Comparison of ENCODE assay signal across 12 mouse cellular contexts in the genomic region with DNA sequence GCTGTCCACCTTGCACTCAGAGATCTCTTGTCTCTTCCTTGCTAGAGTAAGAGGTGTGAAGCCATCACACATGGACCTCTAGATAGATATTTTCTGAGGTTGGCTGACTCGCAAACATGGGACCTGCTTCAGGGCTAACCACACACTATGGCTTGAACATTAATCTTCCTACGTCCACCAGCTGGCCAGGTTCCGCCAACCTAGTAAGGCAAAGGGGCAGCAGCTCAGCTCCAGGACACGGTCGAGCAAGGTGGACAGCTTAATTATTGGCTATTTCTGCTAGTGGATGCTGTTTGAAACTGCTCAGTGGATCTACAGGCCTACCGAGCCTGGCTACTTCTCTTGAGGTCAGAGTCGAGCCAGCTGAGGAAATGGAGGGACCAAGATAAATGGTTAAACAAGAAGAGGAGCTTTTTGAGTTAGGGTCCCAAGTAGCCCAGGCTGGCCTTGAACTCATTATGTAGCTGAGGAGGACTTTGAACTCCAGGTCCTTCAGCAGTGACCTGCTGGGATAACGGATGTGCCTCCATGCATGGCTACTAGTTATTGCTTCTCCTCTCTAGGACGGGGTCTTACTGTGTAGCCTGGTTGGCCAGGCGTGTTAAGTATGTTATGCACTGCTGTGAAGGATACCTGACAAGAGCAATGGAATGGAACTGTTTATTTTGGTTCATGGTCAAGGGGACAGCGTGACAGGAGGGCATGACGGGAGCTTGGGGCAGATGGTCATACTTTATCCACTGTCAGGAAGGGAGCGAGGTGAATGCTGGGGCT. TPM values are rescaled to one million over a fixed set of nuclear protein-coding genes. Genes with fewer than 3 reads are reported as not detected.
DNase-seq lines count a peak whose midpoint lies in the region; ATAC-seq and TF ChIP-seq lines count a peak whose summit lies in the region.
"Had no signal": no experiment of that assay in that cellular context is flagged by ENCODE, and none has a peak within 500 bp of the region (broad histone marks: within the 10 kb centered on the region; RNA-seq: fewer than 3 reads in every experiment).

No protein-coding gene starts in this region.

- H3K9me3 ChIP-seq in hindbrain, embryonic 10.5 days, result 0 out of 2 replicates have a peak, but pooled peaks cover 4% of the 10 kb centered on the region
- no peaks in the 10 kb centered on the region for H3K9me3 ChIP-seq in hindbrain, embryonic 16.5 days (ENCODE audit: control insufficient read depth, low read length)
- H3K9me3 ChIP-seq in CH12.LX (replicated peaks; ENCODE audit: low read length), result peaks cover 11% of the 10 kb centered on the region
- no peaks in the 10 kb centered on the region for H3K9me3 ChIP-seq in embryonic facial prominence, embryonic 10.5 days
- H3K9me3 ChIP-seq: limb, embryonic 10.5 days; neural tube, embryonic 15.5 days had no signal

- H3K4me3 ChIP-seq in hindbrain, embryonic 10.5 days, result no peak overlapping the region
- H3K4me3 ChIP-seq in hindbrain, embryonic 16.5 days (ENCODE audit: low read length), result no peak overlapping the region
- H3K4me3 ChIP-seq in CH12.LX (replicated peaks in 1 of 3; ENCODE audit: low read depth in 2 of 3, low read length in 2 of 3, poor library complexity in 1 of 3), result no peak overlapping the region
- H3K4me3 ChIP-seq in embryonic facial prominence, embryonic 10.5 days, result no peak overlapping the region
- H3K4me3 ChIP-seq: limb, embryonic 10.5 days; neural tube, embryonic 15.5 days had no signal

- 94% methylated on average over 13 of the region's 13 CpGs for WGBS in hindbrain, embryonic 10.5 days
- 92% methylated on average over 13 of the region's 13 CpGs for WGBS in hindbrain, embryonic 16.5 days
- WGBS in embryonic facial prominence, embryonic 10.5 days, result 92% methylated on average over 13 of the region's 13 CpGs

- peaks cover 7% of the 10 kb centered on the region; the same call in 1 of the 2 replicates for H3K79me2 ChIP-seq in CH12.LX (replicated peaks; ENCODE audit: control insufficient read depth, extremely low read depth, insufficient read depth, poor library complexity, severe bottlenecking)

- peaks cover 52% of the 10 kb centered on the region for H3K36me3 ChIP-seq in hindbrain, embryonic 10.5 days
- H3K36me3 ChIP-seq in hindbrain, embryonic 16.5 days (ENCODE audit: control insufficient read depth, insufficient read depth, low read length), result peaks cover 12% of the 10 kb centered on the region
- peaks cover 17 to 46% of the 10 kb centered on the region in 2 experiments for H3K36me3 ChIP-seq in CH12.LX (replicated peaks in 1 of 2; ENCODE audit: control insufficient read depth in 1 of 2, insufficient read depth in 1 of 2, low read length in 1 of 2)
- H3K36me3 ChIP-seq in embryonic facial prominence, embryonic 10.5 days (replicated peaks), result peaks cover 58% of the 10 kb centered on the region

- DNase-seq in hindbrain, embryonic 10.5 days (ENCODE audit: low spot score), result no peak
- DNase-seq in CH12.LX (ENCODE audit: extremely low read depth), result no peak
- peak; percentile 70 for DNase-seq in kidney, adult 18-20 months
- DNase-seq in kidney, postnatal 25 days, result peak; percentile 73 to 90
- no peak for DNase-seq in embryo, embryonic 11 days
- no peak for DNase-seq in embryonic facial prominence, embryonic 10.5 days (ENCODE audit: low spot score)
- DNase-seq: cerebellum, adult 9-10 months; gastrocnemius, postnatal 36 days; lung, adult 2 months had no signal

- TF ChIP-seq EP300 in CH12.LX (IDR thresholded peaks at IDR 0.05; ENCODE audit: low read length), result no peak

- no peak for TF ChIP-seq POLR2A in CH12.LX (IDR thresholded peaks at IDR 0.05; ENCODE audit: low read depth, low read length)

- TF ChIP-seq RAD21 in CH12.LX (IDR thresholded peaks at IDR 0.05; ENCODE audit: low read depth, low read length), result no peak

- in situ Hi-C loops in CH12.LX (cut with MboI; ENCODE audit: low pct_ligation_motif_present, low pct_unique_long_range_greater_than_20kb, low sequenced_read_pairs), result no loop called here

- dilution Hi-C loops in CH12.LX (cut with MboI; ENCODE audit: extremely low pct_ligation_motif_present, extremely low pct_unique_long_range_greater_than_20kb, low sequenced_read_pairs), result no loop called here

- H3K9ac ChIP-seq in hindbrain, embryonic 16.5 days (ENCODE audit: low read depth, low read length), result no peak overlapping the region
- no peak overlapping the region for H3K9ac ChIP-seq in CH12.LX (ENCODE audit: insufficient read depth, low read depth)
- H3K9ac ChIP-seq: neural tube, embryonic 15.5 days had no signal

- H3K4me2 ChIP-seq in hindbrain, embryonic 16.5 days (ENCODE audit: low read length), result no peak overlapping the region
- no peak overlapping the region for H3K4me2 ChIP-seq in CH12.LX (ENCODE audit: insufficient read depth, low read depth, poor library complexity, severe bottlenecking)
- H3K4me2 ChIP-seq: neural tube, embryonic 15.5 days had no signal

- 0 out of 2 replicates have a peak overlapping the region, but pooled peaks have one; percentile 13 for H3K27ac ChIP-seq in hindbrain, embryonic 10.5 days
- no peak overlapping the region for H3K27ac ChIP-seq in hindbrain, embryonic 16.5 days (ENCODE audit: low read depth, low read length)
- H3K27ac ChIP-seq in CH12.LX (ENCODE audit: insufficient read depth, low read depth), result peak overlapping the region; percentile 60
- no peak overlapping the region for H3K27ac ChIP-seq in embryonic facial prominence, embryonic 10.5 days (replicated peaks)
- H3K27ac ChIP-seq: limb, embryonic 10.5 days; neural tube, embryonic 15.5 days had no signal

- ATAC-seq in hindbrain, embryonic 16.5 days, result no peak

- no peak for TF ChIP-seq CTCF in CH12.LX (conservative IDR thresholded peaks at IDR 0.05 in 1 of 2, IDR thresholded peaks at IDR 0.05 in 1 of 2; ENCODE audit: low read depth in 2 of 2, low read length in 2 of 2)

- H3K4me1 ChIP-seq in hindbrain, embryonic 10.5 days (replicated peaks), result peaks cover 32% of the 10 kb centered on the region
- peaks cover 3% of the 10 kb centered on the region; the same call in 1 of the 2 replicates for H3K4me1 ChIP-seq in hindbrain, embryonic 16.5 days (ENCODE audit: control insufficient read depth, insufficient read depth, low read depth, low read length)
- peaks cover 49 to 76% of the 10 kb centered on the region in 2 experiments for H3K4me1 ChIP-seq in CH12.LX (ENCODE audit: control insufficient read depth in 1 of 2, insufficient read depth in 2 of 2)
- peaks cover 26% of the 10 kb centered on the region for H3K4me1 ChIP-seq in embryonic facial prominence, embryonic 10.5 days

- H3K27me3 ChIP-seq in hindbrain, embryonic 10.5 days (ENCODE audit: insufficient read depth, poor library complexity, severe bottlenecking), result no peaks in the 10 kb centered on the region
- H3K27me3 ChIP-seq in hindbrain, embryonic 16.5 days (replicated peaks; ENCODE audit: control insufficient read depth, insufficient read depth, low read length), result no peaks in the 10 kb centered on the region
- no peaks in the 10 kb centered on the region for H3K27me3 ChIP-seq in CH12.LX (replicated peaks)
- H3K27me3 ChIP-seq in embryonic facial prominence, embryonic 10.5 days (replicated peaks; ENCODE audit: low read depth, poor library complexity, severe bottlenecking), result no peaks in the 10 kb centered on the region
- H3K27me3 ChIP-seq: neural tube, embryonic 15.5 days had no signal

TF ChIP-seq in CH12.LX, 34 proteins besides CTCF, POLR2A, EP300 and RAD21:
- TF ChIP-seq ZC3H11A (IDR thresholded peaks at IDR 0.05; ENCODE audit: low read depth, low read length) (no peak), MAX (IDR thresholded peaks at IDR 0.05; ENCODE audit: low read length) (no peak), NELFE (IDR thresholded peaks at IDR 0.05; ENCODE audit: low read depth, low read length) (no peak), JUN (IDR thresholded peaks at IDR 0.05; ENCODE audit: insufficient read depth, low read depth, low read length) (no peak), SMC3 (IDR thresholded peaks at IDR 0.05; ENCODE audit: low read depth, low read length) (no peak), MEF2A (IDR thresholded peaks at IDR 0.05; ENCODE audit: borderline replicate concordance, low read depth, low read length) (no peak), KAT2A (IDR thresholded peaks at IDR 0.05; ENCODE audit: insufficient replicate concordance, low read length) (no peak), HCFC1 (IDR thresholded peaks at IDR 0.05; ENCODE audit: low read depth, low read length) (no peak), POLR2AphosphoS2 (IDR thresholded peaks at IDR 0.05; ENCODE audit: low read depth, low read length) (no peak)

RNA-seq across cellular contexts. Expression of gene Tmem120a, which starts 32.5 kb away (rescaled TPM):
- 67.0 and 74.3 TPM in 2 replicates for polyA plus RNA-seq in hindbrain, embryonic 10.5 days (2016; fragmentation: Nextera tagmentation; extraction: Ambion mirVana)
- 90.3 and 93.5 TPM in 2 replicates for polyA plus RNA-seq in hindbrain, embryonic 16.5 days (2015; fragmentation: Nextera tagmentation; extraction: Ambion mirVana)
- total RNA-seq in CH12.LX (2012; rRNA removed) (21.4 and 22.2 TPM in 2 replicates), CH12.LX (2014; rRNA removed) (9.1 and 12.0 TPM in 2 replicates)
- polyA plus RNA-seq in CH12.LX (2012; ENCODE audit: insufficient read length, low read depth), result 27.1 and 27.7 TPM in 2 replicates
- polyA plus RNA-seq in embryonic facial prominence, embryonic 10.5 days (2016; fragmentation: Nextera tagmentation; extraction: Ambion mirVana), result 54.7 and 59.3 TPM in 2 replicates

RNA-seq across cellular contexts. Expression of gene Por, which starts 41.9 kb away (rescaled TPM):
- polyA plus RNA-seq in hindbrain, embryonic 10.5 days (2016; fragmentation: Nextera tagmentation; extraction: Ambion mirVana), result 105 and 106 TPM in 2 replicates
- polyA plus RNA-seq in hindbrain, embryonic 16.5 days (2015; fragmentation: Nextera tagmentation; extraction: Ambion mirVana), result 101 and 108 TPM in 2 replicates
- total RNA-seq in CH12.LX (2012; rRNA removed) (40.2 and 41.2 TPM in 2 replicates), CH12.LX (2014; rRNA removed) (16.3 and 17.3 TPM in 2 replicates)
- polyA plus RNA-seq in CH12.LX (2012; ENCODE audit: insufficient read length, low read depth), result 54.3 and 56.8 TPM in 2 replicates
- 97.3 and 103 TPM in 2 replicates for polyA plus RNA-seq in embryonic facial prominence, embryonic 10.5 days (2016; fragmentation: Nextera tagmentation; extraction: Ambion mirVana)

Comparison
In these comparisons a context has a peak if more than half of its experiments do, and no peak if none do; other contexts are left out.
1. H3K27ac ChIP-seq: peak in hindbrain, embryonic 10.5 days (single experiment) and CH12.LX (single experiment); none in hindbrain, embryonic 16.5 days (single experiment) and embryonic facial prominence, embryonic 10.5 days (single experiment).
2. DNase-seq: peak in kidney, adult 18-20 months (single experiment) and kidney, postnatal 25 days (2 of 2); none in hindbrain, embryonic 10.5 days (single experiment), CH12.LX (single experiment), embryo, embryonic 11 days (single experiment) and embryonic facial prominence, embryonic 10.5 days (single experiment).